Mouse (Mus musculus): ENCODE results near the gene Mfsd4a.

Gene Mfsd4a

GRCm38 (mm10) chr1:132011785-132012184 lies 56.1 kb downstream of the Mfsd4a start:
- no peak for DNase-seq

DNA sequence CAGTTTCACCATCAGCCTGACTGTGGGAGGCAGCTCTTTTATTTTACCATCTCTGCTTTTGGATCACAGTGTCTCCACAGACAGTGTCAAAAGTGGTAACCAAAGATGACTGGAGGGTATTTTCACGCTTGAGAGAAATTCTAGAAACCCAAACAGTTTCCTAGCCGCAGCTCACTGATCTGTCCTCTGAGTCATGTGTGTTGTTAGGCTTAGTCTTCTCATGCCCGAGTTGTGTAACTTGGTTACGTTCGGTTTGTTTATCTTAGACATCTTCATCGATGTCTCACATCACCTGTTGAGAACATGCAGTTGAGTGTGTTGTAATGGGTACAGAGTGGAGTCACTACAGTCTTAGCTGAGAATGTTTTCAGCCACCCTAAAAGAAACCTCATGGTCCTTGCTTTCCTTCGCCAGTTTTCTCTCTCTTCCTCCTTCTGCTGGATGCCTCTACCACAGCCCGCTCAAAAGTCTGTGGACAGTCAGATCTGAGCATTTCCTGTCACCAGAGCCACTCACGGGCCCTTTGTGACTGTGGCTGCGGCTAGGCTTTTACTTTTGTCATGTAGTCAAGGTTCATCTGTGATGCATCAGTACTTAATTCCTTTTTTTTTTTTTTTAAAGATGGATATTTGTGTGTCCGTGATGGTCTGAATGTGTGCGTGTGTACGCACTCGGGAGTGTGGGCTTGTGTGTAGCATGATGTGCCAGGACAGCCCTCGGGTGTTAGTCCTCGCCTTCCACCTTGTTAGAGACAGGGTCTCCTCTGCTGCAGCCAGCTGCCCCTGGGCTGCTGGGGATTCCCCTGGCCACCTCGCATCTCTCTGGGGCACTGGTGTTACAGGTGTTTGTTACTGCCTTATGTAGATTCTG lies 57.0 kb downstream of the Mfsd4a start:
- DNase-seq: no peak

DNA sequence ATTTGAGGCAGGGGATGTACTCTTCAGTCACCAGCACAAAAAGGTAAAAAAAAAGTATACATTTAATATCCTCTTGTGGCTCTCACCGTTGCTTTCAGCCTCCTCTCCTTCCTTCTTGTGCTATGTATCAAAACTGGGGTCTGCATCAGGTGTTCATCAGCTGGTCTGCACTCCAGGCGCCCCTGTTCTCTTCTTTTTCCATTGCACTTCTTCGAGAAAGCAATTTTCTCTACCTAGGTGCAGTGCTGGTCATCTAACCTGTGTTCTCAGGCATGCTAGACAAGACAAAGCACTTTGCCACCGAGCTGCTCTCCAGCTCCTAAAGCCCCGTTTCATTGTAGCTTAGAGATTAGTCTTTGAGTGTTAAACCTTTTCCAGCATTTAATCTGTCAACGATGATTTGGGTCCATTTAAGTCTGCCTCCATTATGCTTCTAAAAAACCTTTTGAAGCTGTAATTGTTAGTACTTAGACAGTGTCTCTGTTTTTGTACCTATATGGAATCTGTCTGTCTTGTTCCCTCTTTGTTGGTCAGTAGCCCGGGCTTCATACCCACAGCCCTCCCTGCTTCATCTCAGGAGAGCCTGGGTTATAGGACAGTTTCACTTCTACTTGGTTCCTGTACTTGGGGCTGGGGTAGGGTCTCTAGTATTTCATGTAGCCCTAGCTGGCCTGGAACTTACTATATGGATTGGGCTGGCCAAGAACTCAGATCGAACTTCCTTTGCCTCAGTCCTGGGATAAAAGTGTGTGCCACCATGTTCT lies 58.8 kb downstream of the Mfsd4a start:
- DNase-seq: no peak

GRCm38 (mm10) chr1:132007828-132008827 lies 59.7 kb downstream of the Mfsd4a start:
- DNase-seq: peak; percentile 78

GRCm38 (mm10) chr1:132007282-132007815 lies 60.5 kb downstream of the Mfsd4a start, which contains the start of gene Elk4:
Gene Elk4, plus strand, starts transcription at chr1:132007607.
- peak; percentile 87 for DNase-seq

GRCm38 (mm10) chr1:132006721-132007120 lies 61.1 kb downstream of the Mfsd4a start:
- DNase-seq: no peak

DNA sequence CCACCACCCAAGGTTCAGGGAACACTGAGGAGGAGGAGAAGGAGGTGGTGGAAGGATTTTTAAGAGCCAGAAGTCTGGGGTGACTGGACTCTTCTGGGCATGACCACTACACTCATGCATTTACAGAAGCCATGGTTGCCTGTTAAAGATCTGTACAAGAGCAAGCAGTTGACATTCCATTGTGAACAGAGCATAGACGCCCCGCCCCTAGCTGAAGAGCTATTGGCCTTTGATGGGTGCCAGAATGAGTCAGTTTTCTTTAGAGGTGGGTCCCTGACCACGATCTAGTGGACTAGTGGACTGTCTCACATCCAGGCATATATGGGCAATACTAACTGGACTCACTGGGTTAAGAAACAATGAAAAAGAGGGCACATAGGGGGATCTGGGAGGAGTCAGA lies 61.8 kb downstream of the Mfsd4a start:
- DNase-seq: no peak

GRCm38 (mm10) chr1:132005466-132005865 lies 62.4 kb downstream of the Mfsd4a start:
- no peak for DNase-seq

- DNase-seq: no peak
These were observed 63.2 kb downstream of the Mfsd4a start for GRCm38 (mm10) chr1:132004574-132005180.

GRCm38 (mm10) chr1:132003817-132004216 lies 64.0 kb downstream of the Mfsd4a start:
- no peak for DNase-seq

DNA sequence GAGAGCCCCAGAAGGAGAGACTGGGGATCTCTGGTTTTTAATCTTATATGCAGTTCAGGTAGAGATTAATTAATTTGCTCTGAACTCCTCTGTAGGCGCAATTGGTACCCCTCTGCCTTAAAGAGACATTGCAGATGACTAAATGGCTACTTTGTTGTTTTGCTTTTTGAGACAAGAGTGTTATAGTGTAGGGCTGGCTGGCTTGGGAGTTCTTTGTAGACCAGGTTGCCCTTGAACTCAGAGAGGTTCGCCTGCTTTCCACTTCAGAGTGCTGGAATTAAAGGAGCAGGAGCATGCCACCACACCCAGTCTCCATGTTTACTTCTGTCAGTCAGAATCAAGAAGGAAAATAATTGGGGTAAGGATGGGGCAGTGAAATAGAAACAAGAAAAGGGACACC lies 64.8 kb downstream of the Mfsd4a start:
- no peak for DNase-seq

GRCm38 (mm10) chr1:132001880-132002330 lies 66.0 kb downstream of the Mfsd4a start:
- DNase-seq: no peak

- DNase-seq: no peak
These were observed 67.4 kb downstream of the Mfsd4a start for GRCm38 (mm10) chr1:132000506-132000905.

GRCm38 (mm10) chr1:131995062-131995461 lies 72.8 kb downstream of the Mfsd4a start:
- DNase-seq: no peak

- DNase-seq: no peak
These were observed 74.5 kb downstream of the Mfsd4a start for GRCm38 (mm10) chr1:131993169-131994040.

DNA sequence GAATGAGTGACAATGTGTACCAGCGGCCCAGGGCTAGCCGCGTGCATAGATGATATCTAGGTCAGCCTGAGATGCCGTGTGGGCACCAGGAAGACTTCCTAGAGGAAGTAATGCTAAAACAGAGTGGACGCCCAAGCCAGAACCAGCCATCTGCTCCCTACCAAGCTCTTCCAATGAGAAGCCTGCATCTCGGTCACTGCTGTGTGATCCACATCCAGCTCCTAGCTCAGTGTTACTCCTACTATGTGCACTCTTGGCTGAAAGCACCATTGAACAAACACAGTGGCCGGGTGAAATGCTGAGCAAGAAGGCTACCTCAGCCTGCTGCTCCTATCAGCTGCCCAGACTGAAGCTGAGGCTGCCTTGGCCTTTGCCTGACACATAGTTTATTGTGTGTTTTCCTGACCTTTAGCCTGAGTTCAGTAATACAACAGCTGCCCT lies 75.3 kb downstream of the Mfsd4a start:
- DNase-seq: peak; percentile 67

GRCm38 (mm10) chr1:131990083-131990760 lies 77.6 kb downstream of the Mfsd4a start:
- no peak for DNase-seq

DNA sequence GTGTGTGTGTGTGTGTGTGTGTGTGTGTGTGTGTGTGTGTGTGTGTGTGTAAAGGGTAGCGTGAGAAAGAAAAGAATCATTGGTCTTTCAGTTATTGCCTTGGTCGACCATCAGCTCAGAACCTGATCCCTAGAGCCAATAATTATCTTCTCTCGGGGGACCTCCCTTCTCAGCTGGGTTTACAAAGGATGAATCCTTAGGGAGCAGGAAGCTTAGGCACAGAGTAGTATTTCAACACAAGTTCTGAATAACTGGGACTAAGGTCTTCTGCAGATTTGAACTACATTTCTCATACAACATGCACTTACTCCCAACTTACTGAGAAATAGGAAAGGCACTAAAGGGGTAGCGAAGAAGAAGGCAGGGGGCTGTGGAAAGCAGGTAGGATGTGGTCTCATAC lies 78.4 kb downstream of the Mfsd4a start:
- no peak for DNase-seq

DNA sequence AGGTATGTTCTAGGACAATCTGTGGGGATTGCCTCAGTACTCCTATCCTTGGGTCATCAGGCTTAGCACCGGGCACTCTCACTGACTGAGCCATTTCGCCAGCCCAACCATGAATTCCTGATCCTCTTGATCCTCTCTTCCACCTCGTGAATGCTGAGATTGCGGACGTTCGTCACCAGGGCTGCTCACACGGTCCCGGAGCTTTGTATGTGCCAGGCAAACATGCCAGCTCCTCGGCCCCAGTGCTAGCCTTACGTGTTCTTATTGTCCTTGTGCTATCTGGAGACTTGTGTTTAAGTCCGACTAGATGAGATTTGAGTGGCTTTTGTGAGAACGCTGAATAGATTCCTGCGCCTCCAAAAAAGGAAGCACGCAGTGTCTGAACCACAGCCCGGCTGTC lies 80.4 kb downstream of the Mfsd4a start:
- no peak for DNase-seq

DNA sequence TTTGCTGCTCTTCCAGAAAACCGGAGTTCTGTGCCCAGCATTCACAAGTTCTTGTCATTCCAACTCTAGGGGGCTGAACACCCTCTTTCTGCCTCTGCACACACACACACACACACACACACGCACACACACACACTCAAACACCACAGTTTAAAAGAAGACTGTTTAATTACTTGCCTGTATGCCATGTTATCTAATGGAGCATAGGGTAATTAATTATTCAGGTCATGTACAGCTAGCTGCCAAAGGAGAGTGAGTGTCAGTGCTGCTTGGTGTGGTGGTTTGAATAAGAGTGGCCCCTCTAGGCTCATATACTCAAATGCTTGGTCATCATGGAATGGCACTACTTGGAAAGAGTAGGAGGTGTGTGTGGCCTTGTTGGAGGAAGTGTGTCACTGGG lies 84.1 kb downstream of the Mfsd4a start:
- no peak for DNase-seq
